Mouse (Mus musculus): ENCODE data around the gene Colgalt1. TPM values are rescaled to one million over a fixed set of nuclear protein-coding genes. Genes with fewer than 3 reads are reported as not detected.

Gene Colgalt1
- 100 to 1,000 TPM; 126 to 133 TPM for total RNA-seq (2023)

GRCm38 (mm10) chr8:71610822-71611651, at the start of gene Colgalt1:
Gene Colgalt1, plus strand, starts transcription at chr8:71610998.

DNA sequence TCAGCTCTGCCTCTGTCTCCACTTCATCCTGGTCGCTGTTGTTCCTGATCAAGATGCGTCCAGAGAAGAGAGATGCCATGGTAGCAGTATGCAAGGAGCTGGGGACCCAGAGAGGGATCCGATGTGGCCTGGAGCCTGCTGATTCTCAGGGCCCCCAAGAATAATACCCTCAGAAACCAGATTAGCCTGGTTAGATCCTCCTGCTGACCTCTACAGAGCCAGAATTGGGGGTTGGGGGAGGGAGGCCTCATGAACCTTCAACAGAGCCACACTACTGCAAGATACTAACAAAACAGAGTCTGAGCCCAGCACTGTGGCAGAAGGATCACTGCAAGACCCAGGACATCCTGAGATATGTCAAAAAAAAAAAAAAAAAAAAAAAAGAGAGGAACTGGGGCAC, 44.3 kb upstream of the Colgalt1 start, which contains the start of gene Nxnl1:
Gene Nxnl1, minus strand, starts transcription at position 101 of the 400 bp plus-strand sequence.

DNA sequence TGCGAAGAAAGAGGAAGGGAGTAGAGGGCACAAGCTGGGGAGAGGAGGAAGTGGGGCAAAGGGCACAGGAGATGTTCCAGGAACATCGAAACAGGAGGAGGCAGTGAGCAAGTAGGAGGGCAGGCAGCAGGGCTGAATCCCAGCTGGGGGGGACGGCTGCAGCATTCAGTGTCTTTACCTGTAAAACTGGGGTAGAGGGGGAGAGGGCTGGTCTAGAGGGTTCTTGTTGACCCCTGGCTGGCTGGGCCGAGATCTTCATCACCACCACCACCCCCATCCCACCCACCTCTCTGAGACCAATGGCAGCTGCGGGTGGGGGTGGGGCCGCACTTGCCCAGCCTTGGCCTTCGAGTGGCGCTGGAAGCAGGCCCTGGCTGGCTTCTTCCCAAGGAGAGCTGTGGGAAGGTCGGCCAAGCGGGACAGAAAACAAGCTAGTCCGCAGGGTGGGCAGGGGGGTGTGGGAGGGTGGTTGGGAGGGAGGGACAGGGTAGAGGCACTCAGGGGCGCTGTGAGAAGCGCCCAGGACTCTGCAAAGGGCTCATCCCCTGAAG, 42.3 kb upstream of the Colgalt1 start, which contains the start of gene Slc27a1:
Gene Slc27a1, plus strand, starts transcription at position 496 of the 551 bp plus-strand sequence.

GRCm38 (mm10) chr8:71591471-71592373, 19.1 kb upstream of the Colgalt1 start, which contains the start of gene Pgls:
Gene Pgls, plus strand, starts transcription at chr8:71592176.

DNA sequence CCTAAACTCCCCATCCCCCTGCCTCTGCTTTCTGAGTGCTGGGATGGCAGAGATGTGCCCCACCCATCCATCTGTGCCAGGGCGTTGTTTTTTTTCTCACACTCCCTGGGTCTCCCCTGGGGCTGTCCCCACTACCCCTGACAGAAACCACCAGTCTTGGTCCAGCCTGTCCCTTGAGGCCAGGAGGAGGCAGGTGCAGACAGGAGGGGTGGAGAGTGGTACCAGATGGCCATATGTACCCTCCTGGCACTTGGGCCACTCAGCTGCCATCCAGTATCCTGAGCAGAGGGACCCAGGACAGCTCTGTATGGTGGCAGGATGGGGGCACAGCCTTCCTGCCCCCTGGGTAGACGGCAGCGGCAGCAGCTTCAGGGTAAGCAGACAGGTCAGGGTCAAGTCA, 13.3 kb upstream of the Colgalt1 start, which contains the start of gene Fam129c:
Gene Fam129c, plus strand, starts transcription at position 198 of the 400 bp plus-strand sequence.

DNA sequence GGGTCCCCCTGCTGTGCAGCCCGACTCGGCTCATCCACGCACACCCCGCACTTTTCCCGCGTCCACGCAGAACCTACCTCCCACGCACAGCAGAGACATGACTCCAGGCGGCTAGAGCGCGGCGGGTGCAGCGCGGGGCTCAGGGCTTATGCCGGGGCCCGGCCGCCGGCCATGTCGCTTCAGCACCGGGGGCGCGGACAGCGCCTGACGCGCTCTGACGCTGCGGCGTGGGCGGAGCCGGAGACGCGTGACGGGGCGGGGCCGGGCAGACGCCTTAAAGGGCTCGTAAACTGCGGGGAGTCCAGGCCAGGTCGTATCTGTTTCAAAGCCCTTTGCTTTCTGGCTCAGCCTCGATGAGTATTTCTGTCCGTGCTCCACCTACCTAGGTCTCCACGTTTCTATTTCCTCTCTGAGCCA, 60.8 kb downstream of the Colgalt1 start, which contains the start of gene Unc13a:
Gene Unc13a, minus strand, starts transcription at position 209 of the 417 bp plus-strand sequence.

Other genes with a start within 250 kb of the Colgalt1 start
- gene Use1, start 244.2 kb upstream of the Colgalt1 start, total RNA-seq (2023) = 100 to 1,000 TPM; 258 to 270 TPM
- gene Ocel1, start 239.7 kb upstream of the Colgalt1 start, total RNA-seq (2023) = 10 to 100 TPM; 22.3 to 26.9 TPM
- gene Nr2f6, start 229.0 kb upstream of the Colgalt1 start, total RNA-seq (2023) = 10 to 100 TPM; 15.1 to 18.0 TPM
- gene Ushbp1, start 215.2 kb upstream of the Colgalt1 start, total RNA-seq (2023) = not detected
- 100 to 1,000 TPM in 1 of 2 experiments, 10 to 100 TPM in 1; 84.4 to 121 TPM for gene Babam1, start 214.1 kb upstream of the Colgalt1 start, total RNA-seq (2023)
- gene Ankle1, start 205.0 kb upstream of the Colgalt1 start, total RNA-seq (2023) = 1 to 10 TPM in 1 of 2 experiments, not detected in 1; 1.5 TPM
- gene Abhd8, start 147.3 kb upstream of the Colgalt1 start, total RNA-seq (2023) = 10 to 100 TPM; 11.8 to 15.0 TPM
- 10 to 100 TPM; 32.9 to 38.4 TPM for gene Mrpl34, start 146.0 kb upstream of the Colgalt1 start, total RNA-seq (2023)
- 100 to 1,000 TPM; 113 to 125 TPM for gene Dda1, start 141.8 kb upstream of the Colgalt1 start, total RNA-seq (2023)
- gene Ano8, start 125.0 kb upstream of the Colgalt1 start, total RNA-seq (2023) = 10 to 100 TPM; 13.9 to 14.8 TPM
- gene Gtpbp3, start 122.9 kb upstream of the Colgalt1 start, total RNA-seq (2023) = 10 to 100 TPM; 22.3 to 22.4 TPM
- gene Plvap, start 99.2 kb upstream of the Colgalt1 start, total RNA-seq (2023) = under 1 TPM in 1 of 2 experiments, not detected in 1; 0.27 TPM
- not detected for gene Ccdc194, start 85.3 kb upstream of the Colgalt1 start, total RNA-seq (2023)
- 10 to 100 TPM; 24.4 to 37.1 TPM for gene Bst2, start 73.5 kb upstream of the Colgalt1 start, total RNA-seq (2023)
- gene Mvb12a, start 68.1 kb upstream of the Colgalt1 start, total RNA-seq (2023) = 10 to 100 TPM; 47.0 to 50.1 TPM
- gene Tmem221, start 52.1 kb upstream of the Colgalt1 start, total RNA-seq (2023) = not detected
- not detected for gene Nxnl1, start 44.4 kb upstream of the Colgalt1 start, total RNA-seq (2023)
- 10 to 100 TPM; 10.2 to 10.8 TPM for gene Slc27a1, start 42.1 kb upstream of the Colgalt1 start, total RNA-seq (2023)
- gene Pgls, start 18.8 kb upstream of the Colgalt1 start, total RNA-seq (2023) = 100 to 1,000 TPM; 106 to 110 TPM
- 100 to 1,000 TPM; 128 to 172 TPM for gene Fam129c, start 13.3 kb upstream of the Colgalt1 start, total RNA-seq (2023)
- 1 to 10 TPM in 1 of 2 experiments, under 1 TPM in 1; 0.12 to 1.9 TPM for gene Unc13a, start 60.8 kb downstream of the Colgalt1 start, total RNA-seq (2023)
- 10 to 100 TPM; 81.2 to 87.3 TPM for gene Jak3, start 65.3 kb downstream of the Colgalt1 start, total RNA-seq (2023)
- 10 to 100 TPM; 31.2 to 43.9 TPM for gene Insl3, start 78.2 kb downstream of the Colgalt1 start, total RNA-seq (2023)
- under 1 TPM; 0.70 to 0.83 TPM for gene B3gnt3, start 90.8 kb downstream of the Colgalt1 start, total RNA-seq (2023)
- 100 to 1,000 TPM; 204 to 208 TPM for gene Fcho1, start 114.7 kb downstream of the Colgalt1 start, total RNA-seq (2023)

Data from B cell, adult 67 days (primary cell).